Mouse (Mus musculus): Measurements from ENCODE around the gene Clock.

DNA sequence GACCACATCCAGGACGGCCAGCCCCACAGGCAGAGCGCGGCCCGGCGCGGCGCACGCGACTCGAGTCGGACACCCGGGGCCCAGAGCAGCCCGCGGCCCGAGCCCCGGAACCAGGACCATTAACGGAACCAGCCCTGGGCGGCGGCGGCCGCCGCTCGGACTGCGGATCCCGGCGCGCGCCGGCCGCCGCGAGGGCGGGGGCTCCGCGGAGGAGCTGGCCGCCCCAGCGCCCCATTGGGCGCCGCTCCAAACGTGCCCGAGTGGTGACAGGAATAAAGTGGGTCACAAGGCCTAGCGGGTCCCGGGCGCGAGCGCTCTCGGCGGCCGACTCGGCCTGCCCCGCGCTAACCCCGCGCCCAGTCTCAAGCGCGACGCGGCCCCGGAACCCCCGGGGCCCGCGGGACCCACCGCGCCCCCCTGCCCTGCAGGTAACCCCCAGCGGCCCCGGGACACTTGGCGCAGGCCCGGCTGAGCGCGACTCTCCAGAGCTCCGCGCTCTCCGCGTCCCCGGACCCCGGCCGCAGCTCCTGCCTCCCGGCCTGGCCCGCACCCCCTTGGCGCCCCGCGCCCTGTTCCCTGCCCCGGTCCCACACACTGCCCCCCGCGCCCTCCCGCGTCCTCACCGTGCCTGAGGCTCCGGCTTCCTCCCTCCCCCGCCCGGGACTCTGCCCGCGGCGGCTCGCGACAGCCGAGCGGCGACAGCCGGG lies 694 bp downstream of the Clock start:
- TF ChIP-seq EP300 (IDR thresholded peaks at IDR 0.05; ENCODE audit: low read depth) (no peak), CTCF (IDR thresholded peaks at IDR 0.05; ENCODE audit: low read depth) (no peak)

Data from liver, embryonic 14.5 days (tissue).